Mouse (Mus musculus) C2C12 (cell line): Measurements from ENCODE around the gene Aldh3b3.

ENCODE experiments used
- CEBPB ChIP-seq: IDR thresholded peaks from one replicate; pipeline ENCODE4 v1.6.1; 2011; ENCODE audit warnings: low read depth, mild to moderate bottlenecking, control low read depth, moderate library complexity
- CTCF ChIP-seq: IDR thresholded peaks from one replicate; pipeline ENCODE4 v1.5.1; 2011; ENCODE audit not compliant: control insufficient read depth, insufficient read depth, insufficient read length
- FOSL1 ChIP-seq: IDR thresholded peaks from one replicate; pipeline ENCODE4 v1.8.0; 2011; ENCODE audit warnings: mild to moderate bottlenecking, low read length; ENCODE audit not compliant: poor library complexity, insufficient read depth, severe bottlenecking
- MAX ChIP-seq: IDR thresholded peaks from one replicate; pipeline ENCODE4 v1.6.1; 2011; ENCODE audit warnings: mild to moderate bottlenecking, control low read depth
- MYOG ChIP-seq: IDR thresholded peaks from one replicate; pipeline ENCODE4 v1.6.1; 2011; ENCODE audit not compliant: control insufficient read depth, insufficient read length; ENCODE audit errors: extremely low read depth

- TF ChIP-seq CTCF = peak; percentile 50
- TF ChIP-seq MYOG = no peak
- no peak for TF ChIP-seq CEBPB
- TF ChIP-seq MAX = peak; percentile 53
- no peak for TF ChIP-seq FOSL1
These were observed 41.9 kb downstream of the Aldh3b3 start, which contains the start of the genes Nudt8 and Gm49405 for GRCm38 (mm10) chr19:4000119-4000900.
